Mouse (Mus musculus) intestine, postnatal 0 days (tissue): ENCODE results near the gene Lgr4. TPM values are rescaled to one million over a fixed set of nuclear protein-coding genes. Genes with fewer than 3 reads are reported as not detected.

Source experiments
- ATAC-seq: fragments of 200-750 bp; cut with Nextera tagmentation; 2 replicates; pipeline ENCODE4 v1.8.0; 2017; ENCODE audit warnings: mild to moderate bottlenecking, moderate TSS enrichment, moderate library complexity
- H3K27ac ChIP-seq: fragments of 300-500 bp; sonication (generic); 2 replicates; pipeline ENCODE4 v1.5.1; 2014; ENCODE audit warnings: mild to moderate bottlenecking, low read depth, low read length, moderate library complexity
- H3K27me3 ChIP-seq: fragments of 300-500 bp; sonication (generic); replicated peaks from 2 replicates; pipeline ENCODE4 v1.6.1; 2014; ENCODE audit warnings: low read length, mixed read lengths; ENCODE audit not compliant: control insufficient read depth, insufficient read depth
- H3K36me3 ChIP-seq: fragments of 300-500 bp; sonication (generic); 2 replicates; pipeline ENCODE4 v1.6.1; 2014; ENCODE audit warnings: mild to moderate bottlenecking, moderate library complexity; ENCODE audit not compliant: control insufficient read depth, insufficient read depth
- H3K4me1 ChIP-seq: fragments of 300-500 bp; sonication (generic); replicated peaks from 2 replicates; pipeline ENCODE4 v1.6.1; 2014; ENCODE audit warnings: antibody characterized with exemption, low read length, mixed read lengths; ENCODE audit not compliant: control insufficient read depth, insufficient read depth
- H3K4me2 ChIP-seq: fragments of 300-500 bp; sonication (generic); replicated peaks from 2 replicates; pipeline ENCODE4 v1.6.1; 2014; ENCODE audit warnings: low read depth, mild to moderate bottlenecking, moderate library complexity
- H3K4me3 ChIP-seq: fragments of 300-500 bp; sonication (generic); 2 replicates; pipeline ENCODE4 v1.5.1; 2014; ENCODE audit warnings: low read depth, low read length
- H3K9ac ChIP-seq: fragments of 300-500 bp; sonication (generic); 2 replicates; pipeline ENCODE4 v1.6.1; 2014; ENCODE audit warnings: mild to moderate bottlenecking, low read depth, low read length
- H3K9me3 ChIP-seq: fragments of 300-500 bp; sonication (generic); 2 replicates; pipeline ENCODE4 v1.6.1; 2016; ENCODE audit warnings: mixed run types; ENCODE audit not compliant: control insufficient read depth
- CTCF ChIP-seq: sonication (generic); IDR thresholded peaks from 2 replicates; pipeline ENCODE4 v1.5.1; 2016; ENCODE audit warnings: low read depth, mild to moderate bottlenecking, control low read depth, antibody characterized with exemption, moderate library complexity
- WGBS: fragments of 180-500 bp; shearing (Covaris S2); extraction: QIAGEN DNeasy Blood & Tissue Kit; methylation state at CpG from one replicate; pipeline ENCODE4 v1.1.7; 2014; 5-methylcytosine and 5-hydroxymethylcytosine counted together
- polyA plus RNA-seq: library from polyadenylated mRNA; unstranded; fragments of >200 nt; fragmentation: Nextera tagmentation; extraction: Ambion mirVana; gene quantifications from 2 replicates; pipeline ENCODE4 v1.2.1, GENCODE M21; 2015

Lgr4 gene
- polyA plus RNA-seq, 1 experiment from 2014 or later = 15.9 TPM

GRCm38 (mm10) chr2:109930771-109931170 is 13.3 kb downstream of the Lgr4 start:
- WGBS = 82% methylated on average over 4 of the region's 4 CpGs
- Histone ChIP-seq H3K4me1 (peaks cover 2% of the 10 kb centered on the region), H3K27ac (no peak overlapping the region), H3K36me3 (0 out of 2 replicates have a peak, but pooled peaks cover 3% of the 10 kb centered on the region), H3K9ac (no peak overlapping the region), H3K4me3 (no peak overlapping the region), H3K4me2 (no peak overlapping the region), H3K27me3 (no peaks in the 10 kb centered on the region), H3K9me3 (no peaks in the 10 kb centered on the region)
- ATAC-seq = no peak
- peak; percentile 49 for TF ChIP-seq CTCF

GRCm38 (mm10) chr2:109931978-109932780 is 14.7 kb downstream of the Lgr4 start:
- Histone ChIP-seq H3K4me2 (peak overlapping the region; percentile 63), H3K36me3 (no peaks in the 10 kb centered on the region), H3K9ac (peak overlapping the region; percentile 17; the same call in 1 of the 2 replicates), H3K27ac (peak overlapping the region; percentile 41; the same call in 1 of the 2 replicates), H3K4me3 (peak overlapping the region; percentile 23; the same call in 1 of the 2 replicates), H3K4me1 (peaks cover 6% of the 10 kb centered on the region; the same call in 1 of the 2 replicates), H3K27me3 (no peaks in the 10 kb centered on the region), H3K9me3 (no peaks in the 10 kb centered on the region)
- TF ChIP-seq CTCF = no peak
- 0 out of 2 replicates have a peak, but pooled peaks have one; percentile 19 for ATAC-seq
- 16% methylated on average over 13 of the region's 13 CpGs for whole genome bisulfite sequencing

GRCm38 (mm10) chr2:109933151-109933550 is 15.7 kb downstream of the Lgr4 start:
- TF ChIP-seq CTCF = no peak
- Histone ChIP-seq H3K4me3 (no peak overlapping the region), H3K27ac (no peak overlapping the region), H3K4me2 (peak overlapping the region; percentile 63; the same call in 1 of the 2 replicates), H3K9me3 (no peaks in the 10 kb centered on the region), H3K4me1 (peaks cover 6% of the 10 kb centered on the region; the same call in 1 of the 2 replicates), H3K9ac (no peak overlapping the region), H3K27me3 (no peaks in the 10 kb centered on the region), H3K36me3 (no peaks in the 10 kb centered on the region)
- no peak for ATAC-seq
- 63% methylated on average over 3 of the region's 3 CpGs for WGBS

GRCm38 (mm10) chr2:109934086-109934485 is 16.6 kb downstream of the Lgr4 start:
- no peak for TF ChIP-seq CTCF
- no peak overlapping the region for H3K9ac ChIP-seq
- H3K4me2 ChIP-seq = no peak overlapping the region
- no peaks in the 10 kb centered on the region for H3K27me3 ChIP-seq
- WGBS = 36% methylated on average over 4 of the region's 4 CpGs
- no peak overlapping the region for H3K4me3 ChIP-seq
- no peak overlapping the region for H3K27ac ChIP-seq
- no peaks in the 10 kb centered on the region for H3K9me3 ChIP-seq
- no peak for ATAC-seq
- H3K36me3 ChIP-seq = no peaks in the 10 kb centered on the region
- peaks cover 6% of the 10 kb centered on the region; the same call in 1 of the 2 replicates for H3K4me1 ChIP-seq

GRCm38 (mm10) chr2:109935194-109935593 is 17.7 kb downstream of the Lgr4 start:
- H3K27ac ChIP-seq = peak overlapping the region; percentile 15; the same call in 1 of the 2 replicates
- peaks cover 6% of the 10 kb centered on the region; the same call in 1 of the 2 replicates for H3K4me1 ChIP-seq
- no peaks in the 10 kb centered on the region for H3K9me3 ChIP-seq
- no peak for TF ChIP-seq CTCF
- no peak overlapping the region for H3K4me3 ChIP-seq
- H3K4me2 ChIP-seq = no peak overlapping the region
- no peak overlapping the region for H3K9ac ChIP-seq
- ATAC-seq = no peak
- H3K27me3 ChIP-seq = no peaks in the 10 kb centered on the region
- WGBS = 64% methylated on average over 3 of the region's 3 CpGs
- H3K36me3 ChIP-seq = no peaks in the 10 kb centered on the region

- Histone ChIP-seq H3K9ac (no peak overlapping the region), H3K27ac (peak overlapping the region; percentile 35; the same call in 1 of the 2 replicates), H3K4me2 (no peak overlapping the region), H3K27me3 (no peaks in the 10 kb centered on the region), H3K36me3 (no peaks in the 10 kb centered on the region), H3K4me1 (peaks cover 6% of the 10 kb centered on the region; the same call in 1 of the 2 replicates), H3K4me3 (no peak overlapping the region), H3K9me3 (no peaks in the 10 kb centered on the region)
- 37% methylated on average over 11 of the region's 11 CpGs for WGBS
- no peak for TF ChIP-seq CTCF
- peak; percentile 58 for ATAC-seq
These were observed 18.4 kb downstream of the Lgr4 start for GRCm38 (mm10) chr2:109935754-109936409.
